Mouse (Mus musculus): Measurements from ENCODE around the gene Slit3.

GRCm38 (mm10) chr11:35505316-35505715 is 384.3 kb downstream of the Slit3 start:
- TF ChIP-seq POLR2A (IDR thresholded peaks at IDR 0.05; ENCODE audit: low read depth, low read length) (no peak), EP300 (IDR thresholded peaks at IDR 0.05; ENCODE audit: low read length) (no peak), POLR2AphosphoS2 (IDR thresholded peaks at IDR 0.05; ENCODE audit: low read depth, low read length) (no peak), CTCF (conservative IDR thresholded peaks at IDR 0.05 in 1 of 2, IDR thresholded peaks at IDR 0.05 in 1 of 2; ENCODE audit: low read depth in 2 of 2, low read length in 2 of 2) (no peak), E2F4 (IDR thresholded peaks at IDR 0.05; ENCODE audit: insufficient replicate concordance, low read depth, low read length) (no peak), USF1 (IDR thresholded peaks at IDR 0.05; ENCODE audit: low read depth, low read length) (no peak), UBTF (IDR thresholded peaks at IDR 0.05; ENCODE audit: low read depth, low read length) (no peak), PAX5 (IDR thresholded peaks at IDR 0.05; ENCODE audit: low read length) (no peak), NRF1 (IDR thresholded peaks at IDR 0.05; ENCODE audit: low read depth, low read length) (no peak)
